Mouse (Mus musculus) stomach, postnatal 0 days (tissue): ENCODE data around the gene Parp2. TPM values are rescaled to one million over a fixed set of nuclear protein-coding genes. Genes with fewer than 3 reads are reported as not detected.
"Not testable (repeated sequence)": the region's sequence is repeated elsewhere in the genome, so short reads cannot be mapped to it uniquely, and the experiment has no call there.

Source experiments
- ATAC-seq: fragments of 200-750 bp; cut with Nextera tagmentation; 2 replicates; pipeline ENCODE4 v1.8.0; 2017; ENCODE audit not compliant: low FRiP score, low TSS enrichment
- DNase-seq: peaks from one replicate; pipeline ENCODE4 v3.0.0-alpha.2; 2016; ENCODE audit warnings: low spot score
- H3K27ac ChIP-seq: fragments of 300-500 bp; sonication (generic); replicated peaks from 2 replicates; pipeline ENCODE4 v1.5.1; 2014; ENCODE audit warnings: mild to moderate bottlenecking, control low read depth
- H3K27me3 ChIP-seq: fragments of 300-500 bp; sonication (generic); 2 replicates; pipeline ENCODE4 v1.6.1; 2014; ENCODE audit warnings: low read length; ENCODE audit not compliant: control insufficient read depth, insufficient read depth
- H3K36me3 ChIP-seq: fragments of 300-500 bp; sonication (generic); 2 replicates; pipeline ENCODE4 v1.6.1; 2014; ENCODE audit warnings: low read length, mixed read lengths; ENCODE audit not compliant: control insufficient read depth, insufficient read depth
- H3K4me1 ChIP-seq: fragments of 300-500 bp; sonication (generic); replicated peaks from 2 replicates; pipeline ENCODE4 v1.6.1; 2014; ENCODE audit warnings: antibody characterized with exemption; ENCODE audit not compliant: control insufficient read depth, insufficient read depth
- H3K4me2 ChIP-seq: fragments of 300-500 bp; sonication (generic); replicated peaks from 2 replicates; pipeline ENCODE4 v1.6.1; 2014; ENCODE audit warnings: low read depth, mild to moderate bottlenecking, control low read depth, moderate library complexity
- H3K4me3 ChIP-seq: fragments of 300-500 bp; sonication (generic); 2 replicates; pipeline ENCODE4 v1.5.1; 2014; ENCODE audit warnings: low read depth, low read length, control low read depth
- H3K9ac ChIP-seq: fragments of 300-500 bp; sonication (generic); 2 replicates; pipeline ENCODE4 v1.6.1; 2014; ENCODE audit warnings: mild to moderate bottlenecking, low read length, control low read depth, mixed read lengths
- H3K9me3 ChIP-seq: fragments of 300-500 bp; sonication (generic); 2 replicates; pipeline ENCODE4 v1.6.1; 2016; ENCODE audit warnings: low read length; ENCODE audit not compliant: control insufficient read depth
- CTCF ChIP-seq: IDR thresholded peaks from 2 replicates; pipeline ENCODE4 v1.5.1; 2016; ENCODE audit warnings: antibody characterized with exemption, low read depth, mild to moderate bottlenecking, moderate library complexity
- EP300 ChIP-seq: optimal IDR thresholded peaks from 2 replicates; pipeline ENCODE3; 2016; ENCODE audit warnings: antibody characterized with exemption
- WGBS: fragments of 180-500 bp; shearing (Covaris S2); extraction: QIAGEN DNeasy Blood & Tissue Kit; methylation state at CpG from one replicate; pipeline ENCODE4 v1.1.7; 2014; 5-methylcytosine and 5-hydroxymethylcytosine counted together
- polyA plus RNA-seq: library from polyadenylated mRNA; unstranded; fragments of >200 nt; fragmentation: Nextera tagmentation; extraction: Ambion mirVana; gene quantifications from 2 replicates; pipeline ENCODE4 v1.2.1, GENCODE M21; 2015

The Parp2 gene
- polyA plus RNA-seq, 1 experiment from 2014 or later = 28.7 TPM

DNA sequence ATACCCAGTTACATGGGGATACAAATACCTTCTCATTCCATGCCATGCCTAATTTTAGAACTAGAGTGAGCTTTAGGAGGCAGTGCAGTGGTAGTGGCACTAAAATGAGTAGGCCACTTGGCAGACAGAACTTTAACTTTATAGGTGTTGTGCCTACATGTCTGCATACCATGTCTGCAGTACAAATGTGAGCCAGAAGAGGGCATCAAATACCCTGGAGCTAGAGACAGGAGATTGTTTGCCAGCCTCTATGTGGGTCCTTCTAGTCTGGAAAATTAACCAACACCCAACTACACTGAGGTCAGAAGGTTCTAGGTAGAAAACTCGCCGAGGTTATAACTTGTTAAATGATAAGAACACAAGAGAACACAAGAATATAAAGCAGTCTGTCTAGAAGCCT is 9.1 kb upstream of the Parp2 start:
- no peaks in the 10 kb centered on the region for H3K27me3 ChIP-seq
- H3K4me2 ChIP-seq = no peak overlapping the region
- H3K27ac ChIP-seq = no peak overlapping the region
- no peak overlapping the region for H3K4me3 ChIP-seq
- no peak overlapping the region for H3K9ac ChIP-seq
- WGBS = 51% methylated on average over 2 of the region's 2 CpGs
- TF ChIP-seq EP300 (no peak), CTCF (peak; percentile 61)
- no peaks in the 10 kb centered on the region for H3K36me3 ChIP-seq
- H3K4me1 ChIP-seq = no peaks in the 10 kb centered on the region
- ATAC-seq = no peak
- no peak for DNase-seq
- H3K9me3 ChIP-seq = no peaks in the 10 kb centered on the region

DNA sequence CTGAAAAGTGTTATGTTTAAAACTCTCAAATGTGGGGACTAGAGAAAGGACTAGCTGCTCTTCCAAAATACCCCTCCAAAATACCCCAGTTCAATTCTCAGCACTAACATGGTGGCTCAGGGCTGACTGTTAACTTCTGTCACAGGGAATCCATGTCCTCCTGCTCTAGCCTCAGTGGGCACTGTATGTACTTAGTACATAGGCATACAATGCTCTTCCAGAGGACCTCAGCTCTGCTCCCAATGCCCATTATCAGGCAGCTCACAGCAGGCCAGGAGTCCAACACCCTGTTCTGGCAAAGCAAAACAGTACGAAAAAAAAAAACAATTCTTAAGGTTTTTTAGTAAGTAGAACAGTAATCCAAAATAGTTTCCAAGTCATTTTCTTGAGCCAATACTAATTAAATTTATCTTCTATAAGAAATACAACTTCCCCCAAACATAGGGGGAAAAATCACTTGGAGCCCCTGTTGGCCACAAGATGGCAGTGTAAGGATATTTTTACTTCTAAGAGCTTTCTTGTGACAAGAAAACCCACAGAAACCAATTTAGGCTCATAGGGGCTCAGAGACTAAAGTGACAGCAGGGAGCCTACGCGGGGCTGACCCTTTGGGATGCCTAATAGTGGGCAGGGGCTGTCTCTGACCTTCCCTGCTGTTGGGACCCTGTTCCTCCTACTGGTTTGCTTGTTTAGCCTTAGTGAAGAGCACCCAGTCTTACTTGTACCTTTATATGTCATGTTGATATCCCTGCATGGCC is 8.0 kb upstream of the Parp2 start:
- Histone ChIP-seq H3K4me2 (no peak overlapping the region), H3K36me3 (no peaks in the 10 kb centered on the region), H3K4me3 (no peak overlapping the region), H3K4me1 (no peaks in the 10 kb centered on the region), H3K9me3 (no peaks in the 10 kb centered on the region), H3K27me3 (no peaks in the 10 kb centered on the region), H3K9ac (no peak overlapping the region), H3K27ac (no peak overlapping the region)
- ATAC-seq (no peak), DNase-seq (peak; percentile 18)
- TF ChIP-seq CTCF = peak; percentile 77
- TF ChIP-seq EP300 = no peak
- WGBS = 7% methylated on average over 3 of the region's 3 CpGs

DNA sequence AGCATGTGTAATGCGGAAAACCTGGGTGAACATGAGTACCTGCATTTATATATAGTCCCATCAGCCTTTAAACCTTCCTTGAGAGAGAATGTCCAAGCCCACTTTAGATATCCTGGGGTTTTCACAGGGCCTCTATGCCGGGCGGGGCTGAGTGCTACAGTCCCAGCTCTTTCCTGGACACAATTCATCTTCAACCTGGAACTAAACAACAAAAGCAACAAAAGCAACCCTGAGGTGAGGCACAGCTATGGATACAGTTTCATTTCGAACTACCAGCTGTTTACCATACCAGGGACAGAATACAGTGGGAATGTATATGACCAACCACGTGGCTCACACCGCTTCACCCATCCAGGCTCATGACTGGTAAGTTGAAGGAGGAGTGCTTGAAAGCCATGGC is 5.2 kb upstream of the Parp2 start:
- no peak for ATAC-seq
- no peaks in the 10 kb centered on the region for H3K4me1 ChIP-seq
- no peak for DNase-seq
- no peaks in the 10 kb centered on the region for H3K36me3 ChIP-seq
- no peak overlapping the region for H3K4me3 ChIP-seq
- no peaks in the 10 kb centered on the region for H3K27me3 ChIP-seq
- TF ChIP-seq EP300 (no peak), CTCF (no peak)
- H3K9me3 ChIP-seq = no peaks in the 10 kb centered on the region
- H3K27ac ChIP-seq = no peak overlapping the region
- WGBS = 84% methylated on average over 6 of the region's 6 CpGs
- no peak overlapping the region for H3K9ac ChIP-seq
- no peak overlapping the region for H3K4me2 ChIP-seq

DNA sequence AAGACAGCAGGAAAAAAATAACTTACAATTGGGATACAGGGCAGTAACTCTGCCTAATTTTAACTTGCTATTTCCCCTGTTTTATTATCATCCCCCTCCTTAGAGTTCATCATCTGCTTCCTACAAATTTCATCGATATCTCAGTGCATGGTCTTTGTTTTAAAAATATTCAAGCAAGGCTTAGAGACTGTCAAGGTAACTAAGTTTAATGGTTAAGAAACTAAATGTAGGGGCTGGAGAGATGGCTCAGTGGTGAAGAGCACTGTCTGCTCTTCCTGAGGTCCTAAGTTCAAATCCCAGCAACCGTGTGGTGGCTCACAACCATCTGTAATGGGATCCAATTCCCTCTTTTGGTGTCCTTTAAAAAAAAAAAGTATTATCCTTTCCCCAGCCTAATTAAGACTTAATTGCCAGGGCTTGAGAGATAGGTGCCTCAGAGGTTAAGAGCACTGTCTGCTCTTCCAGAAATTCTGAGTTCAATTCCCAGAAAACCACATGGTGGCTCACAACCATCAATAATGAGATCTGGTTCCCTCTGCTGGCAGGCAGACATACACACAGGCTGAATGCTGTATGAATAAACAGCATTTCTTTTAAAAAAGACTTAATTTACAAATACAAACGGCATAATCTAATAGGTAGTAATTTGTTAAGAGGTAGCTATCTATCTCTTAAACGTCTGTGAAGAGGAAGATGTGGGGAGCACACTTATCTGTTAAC is 4.6 kb upstream of the Parp2 start:
- H3K9ac ChIP-seq = no peak overlapping the region
- no peak overlapping the region for H3K4me3 ChIP-seq
- H3K27me3 ChIP-seq = no peaks in the 10 kb centered on the region
- H3K4me1 ChIP-seq = no peaks in the 10 kb centered on the region
- peak; percentile 76 for TF ChIP-seq CTCF
- TF ChIP-seq EP300 = no peak
- no peak for DNase-seq
- no peaks in the 10 kb centered on the region for H3K9me3 ChIP-seq
- H3K4me2 ChIP-seq = no peak overlapping the region
- no peak overlapping the region for H3K27ac ChIP-seq
- WGBS = 60% methylated on average over 4 of the region's 4 CpGs
- no peak for ATAC-seq
- no peaks in the 10 kb centered on the region for H3K36me3 ChIP-seq

DNA sequence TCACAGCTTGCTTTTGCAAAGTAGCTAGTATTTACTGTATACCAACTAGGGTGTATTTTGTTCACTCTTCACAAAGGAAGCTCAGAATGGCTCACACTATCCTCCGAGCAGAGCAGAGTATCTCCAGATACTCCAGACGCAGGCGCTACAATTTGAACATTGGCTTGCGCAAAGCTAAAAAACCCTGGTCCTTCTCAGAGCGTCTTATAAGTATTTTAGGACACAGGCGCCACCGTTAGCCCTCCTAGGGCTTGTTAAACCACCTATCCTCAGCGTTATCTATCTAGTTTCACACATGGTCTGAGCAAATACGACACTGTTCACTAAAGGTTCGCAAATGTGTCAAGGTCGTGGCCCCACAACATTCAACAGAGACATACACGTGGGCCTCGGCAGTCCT is 3.0 kb upstream of the Parp2 start:
- no peaks in the 10 kb centered on the region for H3K9me3 ChIP-seq
- H3K9ac ChIP-seq = no peak overlapping the region
- H3K27ac ChIP-seq = no peak overlapping the region
- no peak for DNase-seq
- no peaks in the 10 kb centered on the region for H3K27me3 ChIP-seq
- 53% methylated on average over 13 of the region's 13 CpGs for WGBS
- H3K36me3 ChIP-seq = no peaks in the 10 kb centered on the region
- no peak for TF ChIP-seq CTCF
- TF ChIP-seq EP300 = no peak
- ATAC-seq = no peak
- H3K4me3 ChIP-seq = no peak overlapping the region
- no peak overlapping the region for H3K4me2 ChIP-seq
- 0 out of 2 replicates have a peak, but pooled peaks cover 2% of the 10 kb centered on the region for H3K4me1 ChIP-seq

DNA sequence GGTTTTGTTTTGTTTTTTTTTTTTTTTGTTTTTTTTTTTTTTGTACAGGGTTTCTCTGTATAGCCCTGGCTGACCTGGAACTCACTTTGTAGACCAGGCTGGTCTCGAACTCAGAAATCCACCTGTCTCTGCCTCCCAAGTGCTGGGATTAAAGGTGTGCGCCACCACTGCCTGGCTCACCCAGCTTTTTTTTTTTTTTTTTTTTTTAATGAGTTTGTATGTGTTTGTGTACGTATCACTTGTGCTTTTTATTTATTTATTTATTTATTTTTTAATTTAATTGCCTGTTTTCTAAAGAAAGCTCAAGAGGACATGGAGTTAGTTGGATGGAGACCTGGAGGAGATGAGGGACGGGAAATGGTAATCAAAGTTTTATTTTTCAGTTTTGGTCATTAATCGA is 1.2 kb upstream of the Parp2 start:
- not testable (repeated sequence) for H3K9me3 ChIP-seq, DNase-seq, H3K4me3 ChIP-seq, H3K27me3 ChIP-seq, ATAC-seq, H3K4me2 ChIP-seq, H3K4me1 ChIP-seq, H3K27ac ChIP-seq, H3K9ac ChIP-seq, H3K36me3 ChIP-seq
- WGBS = 86% methylated on average over 5 of the region's 5 CpGs
